Mouse (Mus musculus) C2C12 (cell line): ENCODE results near the gene Wls. TPM values are rescaled to one million over a fixed set of nuclear protein-coding genes. Genes with fewer than 3 reads are reported as not detected.

Experiments
- H3K27me3 ChIP-seq: one replicate; pipeline ENCODE4 v1.6.1; 2011; ENCODE audit not compliant: control insufficient read depth, insufficient read depth, insufficient read length
- H3K36me3 ChIP-seq: one replicate; pipeline ENCODE4 v1.6.1; 2011; ENCODE audit not compliant: control insufficient read depth, insufficient read depth
- H3K4me3 ChIP-seq: one replicate; pipeline ENCODE4 v1.5.1; 2011; ENCODE audit warnings: mild to moderate bottlenecking, control low read depth; ENCODE audit not compliant: poor library complexity, insufficient read depth, severe bottlenecking
- H3K79me2 ChIP-seq: one replicate; pipeline ENCODE4 v1.6.1; 2011; ENCODE audit not compliant: control insufficient read depth, insufficient read depth
- H3K79me3 ChIP-seq: one replicate; pipeline ENCODE4 v1.6.1; 2011; ENCODE audit warnings: low read depth, control low read depth
- H3ac ChIP-seq: one replicate; pipeline ENCODE3; 2011; ENCODE audit warnings: low read depth; ENCODE audit not compliant: control insufficient read depth, insufficient read length
- CEBPB ChIP-seq: IDR thresholded peaks from one replicate; pipeline ENCODE4 v1.6.1; 2011; ENCODE audit warnings: low read depth, mild to moderate bottlenecking, control low read depth, moderate library complexity
- CTCF ChIP-seq: IDR thresholded peaks from one replicate; pipeline ENCODE4 v1.5.1; 2011; ENCODE audit not compliant: control insufficient read depth, insufficient read depth, insufficient read length
- FOSL1 ChIP-seq: IDR thresholded peaks from one replicate; pipeline ENCODE4 v1.8.0; 2011; ENCODE audit warnings: mild to moderate bottlenecking, low read length; ENCODE audit not compliant: poor library complexity, insufficient read depth, severe bottlenecking
- MAX ChIP-seq: IDR thresholded peaks from one replicate; pipeline ENCODE4 v1.6.1; 2011; ENCODE audit warnings: mild to moderate bottlenecking, control low read depth
- MYOD1 ChIP-seq: IDR thresholded peaks from one replicate; pipeline ENCODE4 v1.6.1; 2011; ENCODE audit warnings: low read depth; ENCODE audit not compliant: control insufficient read depth, insufficient read length
- MYOG ChIP-seq: IDR thresholded peaks from one replicate; pipeline ENCODE4 v1.6.1; 2011; ENCODE audit not compliant: control insufficient read depth, insufficient read length; ENCODE audit errors: extremely low read depth
- USF1 ChIP-seq: IDR thresholded peaks from one replicate; pipeline ENCODE4 v1.6.1; 2011; ENCODE audit warnings: low read depth, mild to moderate bottlenecking, control low read depth, moderate library complexity
- polyA plus RNA-seq: library from polyadenylated mRNA; unstranded; fragments of >200 nt; fragmentation: generic; extraction: Trizol; gene quantifications from one replicate; pipeline ENCODE4 v1.2.1, GENCODE M21; 2012; ENCODE audit warnings: missing spikeins

Gene Wls
- polyA plus RNA-seq, 1 experiment: 135 TPM

- no peak overlapping the region for H3ac ChIP-seq
- TF ChIP-seq USF1: peak; percentile 26
- no peak for TF ChIP-seq CEBPB
- TF ChIP-seq MYOG: no peak
- TF ChIP-seq CTCF: no peak
- TF ChIP-seq MYOD1: peak; percentile 72
- H3K79me3 ChIP-seq: peaks cover 48% of the 10 kb centered on the region
- H3K27me3 ChIP-seq: no peaks in the 10 kb centered on the region
- H3K36me3 ChIP-seq: peaks cover 28% of the 10 kb centered on the region
- H3K4me3 ChIP-seq: no peak overlapping the region
- H3K79me2 ChIP-seq: peaks cover 70% of the 10 kb centered on the region
Observed at GRCm38 (mm10) chr3:159885781-159886400, 46.4 kb downstream of the Wls start.

DNA sequence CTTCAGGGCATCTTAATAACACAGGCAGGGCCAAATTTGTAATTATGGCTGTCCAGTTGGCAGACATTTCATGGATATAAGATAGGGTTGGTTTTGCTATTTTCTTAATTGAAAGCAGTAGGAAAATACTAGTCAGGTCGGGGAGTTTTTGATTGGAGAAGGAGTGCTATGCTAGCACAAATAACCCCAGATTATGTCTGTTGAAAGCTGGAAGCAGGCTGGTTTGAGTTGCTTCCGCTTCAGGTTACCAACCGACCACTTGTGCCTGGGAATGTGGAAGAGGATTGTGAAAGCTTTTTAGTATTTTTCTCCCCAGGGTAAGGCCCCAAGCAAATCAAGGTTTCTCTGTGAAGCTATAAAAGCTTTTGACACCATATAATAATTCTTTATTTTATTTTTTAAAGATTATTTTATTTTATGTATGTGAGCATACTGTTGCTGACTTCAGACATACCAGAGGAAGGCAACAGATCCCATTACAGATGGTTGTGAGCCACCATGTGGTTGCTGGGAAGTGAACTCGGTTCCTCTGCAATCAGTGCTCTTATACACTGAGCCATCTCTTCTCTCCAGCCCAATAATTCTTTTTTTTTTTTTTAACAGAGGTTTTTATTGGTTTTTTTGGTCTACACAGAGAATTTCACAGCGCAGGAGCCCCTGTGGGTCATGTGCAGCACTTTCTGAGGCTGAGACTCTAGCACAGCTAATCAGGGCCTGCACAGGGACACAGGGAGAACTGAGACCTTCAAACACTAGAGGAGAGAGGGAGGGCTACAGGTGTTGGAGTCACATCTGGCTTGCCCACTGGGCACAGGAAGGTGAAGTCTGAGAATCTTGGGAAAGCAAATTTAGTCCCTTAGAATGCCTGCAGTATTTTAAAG, 50.9 kb downstream of the Wls start:
- Histone ChIP-seq H3K79me2 (peaks cover 96% of the 10 kb centered on the region), H3K79me3 (peaks cover 63% of the 10 kb centered on the region), H3K4me3 (no peak overlapping the region), H3ac (no peak overlapping the region), H3K36me3 (peaks cover 41% of the 10 kb centered on the region), H3K27me3 (no peaks in the 10 kb centered on the region)
- TF ChIP-seq MYOD1 (no peak), CEBPB (no peak), CTCF (no peak), MAX (no peak), FOSL1 (no peak), USF1 (no peak), MYOG (no peak)

DNA sequence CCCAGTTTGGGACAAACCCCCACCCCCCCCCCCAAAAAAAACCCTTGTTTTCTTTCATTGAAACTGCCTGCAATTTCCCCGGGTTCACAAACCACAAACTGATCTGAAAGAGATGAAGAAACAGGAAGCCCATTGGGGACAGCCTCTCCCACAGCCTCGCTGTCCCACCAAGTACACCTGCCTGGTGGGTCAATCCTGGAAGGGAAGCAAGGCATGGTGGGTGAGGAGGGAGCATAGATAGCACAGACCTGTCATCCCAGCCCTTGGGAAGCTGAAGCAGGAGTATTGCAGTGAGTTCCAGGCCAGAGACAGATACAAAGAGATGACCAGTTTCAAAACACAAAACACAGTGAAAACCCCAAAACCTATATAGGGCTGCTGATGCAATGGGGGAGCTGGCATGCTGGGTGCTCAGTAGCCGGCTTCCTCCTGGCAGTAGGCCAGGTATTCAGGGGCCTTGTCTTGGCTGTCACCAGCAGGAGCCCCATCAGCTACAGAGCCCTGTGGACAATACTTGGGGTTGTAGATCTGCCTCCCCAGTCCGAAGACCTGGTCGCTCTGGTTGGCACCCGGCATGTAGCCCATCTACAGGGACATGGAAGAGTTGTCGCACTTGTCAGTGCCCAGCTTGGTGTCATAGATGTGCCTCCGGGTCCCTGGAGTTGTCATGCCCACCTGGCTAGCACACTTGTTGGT, 51.7 kb downstream of the Wls start:
- H3K79me3 ChIP-seq: peaks cover 61% of the 10 kb centered on the region
- peaks cover 98% of the 10 kb centered on the region for H3K79me2 ChIP-seq
- TF ChIP-seq CTCF (no peak), USF1 (no peak), MYOG (no peak), CEBPB (no peak), FOSL1 (no peak), MYOD1 (no peak), MAX (no peak)
- H3K4me3 ChIP-seq: no peak overlapping the region
- peaks cover 44% of the 10 kb centered on the region for H3K36me3 ChIP-seq
- no peaks in the 10 kb centered on the region for H3K27me3 ChIP-seq
- no peak overlapping the region for H3ac ChIP-seq

GRCm38 (mm10) chr3:159907329-159907728, 67.9 kb downstream of the Wls start:
- Histone ChIP-seq H3K27me3 (no peaks in the 10 kb centered on the region), H3K79me3 (peaks cover 4% of the 10 kb centered on the region), H3ac (no peak overlapping the region), H3K4me3 (no peak overlapping the region), H3K79me2 (peaks cover 4% of the 10 kb centered on the region), H3K36me3 (peaks cover 83% of the 10 kb centered on the region)
- TF ChIP-seq FOSL1 (no peak), MAX (no peak), USF1 (no peak), CEBPB (no peak), MYOD1 (no peak), CTCF (no peak), MYOG (no peak)

DNA sequence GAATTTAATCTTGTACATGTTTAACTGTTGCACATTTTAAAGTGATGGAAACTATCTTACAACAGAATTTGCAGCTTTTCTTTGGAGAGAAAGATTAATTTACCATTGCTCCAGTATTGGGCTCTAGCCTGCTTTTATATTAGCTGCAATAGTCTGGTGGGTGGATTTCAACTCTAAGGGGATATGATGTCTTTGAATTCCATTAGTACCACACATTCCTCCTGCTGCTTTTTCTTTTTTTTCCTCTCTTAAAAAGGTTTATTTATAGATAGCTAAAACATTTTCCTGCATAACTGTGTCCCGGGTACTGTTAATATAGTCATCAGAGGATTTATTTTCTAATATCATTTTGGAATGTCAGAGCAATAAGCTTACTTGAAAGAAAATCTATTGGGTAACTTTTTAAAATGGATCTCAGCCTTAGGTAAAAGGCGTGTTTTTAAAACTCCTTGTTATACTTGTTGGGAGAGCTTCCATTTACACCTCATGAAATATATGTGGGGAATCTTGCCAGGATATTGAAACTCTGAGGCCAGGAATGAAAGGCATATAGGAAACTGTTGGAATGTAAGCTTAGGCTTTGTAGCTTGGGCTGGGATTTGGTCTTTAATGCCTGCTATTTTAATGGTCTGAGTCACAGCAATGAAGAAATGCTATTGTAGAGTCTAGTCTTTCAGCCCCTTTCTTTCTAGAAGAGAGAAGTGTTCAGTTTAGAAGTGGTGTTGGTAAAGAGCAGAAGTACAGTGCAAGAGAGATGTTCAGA, 78.0 kb downstream of the Wls start:
- Histone ChIP-seq H3ac (no peak overlapping the region), H3K4me3 (no peak overlapping the region), H3K79me2 (no peaks in the 10 kb centered on the region), H3K27me3 (no peaks in the 10 kb centered on the region), H3K36me3 (peaks cover 85% of the 10 kb centered on the region), H3K79me3 (no peaks in the 10 kb centered on the region)
- TF ChIP-seq USF1: no peak
- TF ChIP-seq FOSL1: no peak
- TF ChIP-seq CEBPB: no peak

Other genes starting within 250 kb of the Wls start
- gene Rpe65, start 240.5 kb upstream of the Wls start, polyA plus RNA-seq: not detected